Mouse (Mus musculus) lung, postnatal 25 days (tissue): Measurements from ENCODE around the gene Cdipt.

ENCODE experiments used
- DNase-seq: peaks from one replicate; pipeline ENCODE4 v3.0.0; 2022; ENCODE audit warnings: low spot score

Cdipt gene

DNA sequence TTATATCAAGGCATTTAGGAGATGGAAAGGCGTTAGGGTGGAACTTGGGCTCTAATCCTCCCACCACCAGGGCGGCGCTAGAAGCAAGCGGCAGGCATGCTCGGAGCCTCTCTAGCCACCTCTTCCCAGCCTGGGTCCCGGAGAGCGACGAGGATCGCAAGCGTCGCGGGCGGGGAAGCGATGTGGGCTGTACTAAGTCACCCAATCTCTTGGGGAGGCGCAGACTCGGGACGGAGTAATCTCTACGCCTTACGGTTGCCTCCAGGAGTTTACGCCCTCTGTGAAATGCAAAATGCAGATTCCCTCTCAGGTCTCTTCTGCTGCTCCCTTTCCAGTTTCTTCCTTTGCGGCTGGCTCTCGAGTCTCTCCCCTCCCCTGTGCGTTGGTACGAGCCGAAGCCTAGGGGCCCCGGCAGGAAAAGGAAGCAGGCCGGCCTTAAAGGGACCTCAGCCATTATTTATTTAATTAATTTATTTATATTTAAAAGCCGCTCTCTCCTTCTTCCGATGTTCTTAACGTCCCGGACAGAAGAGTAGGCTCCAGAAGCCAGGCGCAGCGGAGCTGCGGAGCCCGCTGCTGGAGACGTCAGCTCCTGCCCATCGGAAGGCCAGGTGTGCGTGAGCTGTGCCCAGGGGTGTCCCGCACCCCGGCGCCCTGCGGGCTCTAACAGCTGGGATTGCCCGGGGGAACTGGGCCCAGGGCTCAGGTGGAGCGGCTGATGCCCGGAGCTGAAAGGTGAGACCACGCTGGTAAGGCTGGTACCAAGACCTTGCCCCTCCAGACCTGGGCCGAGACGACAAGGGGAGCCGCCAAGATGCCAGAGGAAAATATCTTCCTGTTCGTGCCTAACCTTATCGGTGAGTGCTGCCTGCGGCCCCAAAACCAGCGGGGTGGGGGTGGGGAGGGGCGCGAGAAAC, 494 bp downstream of the Cdipt start, which contains the start of gene Cdiptos:
Gene Cdiptos (minus strand): TSS at position 149 of the 917 bp plus-strand sequence.
- DNase-seq = peak; percentile 96

GRCm38 (mm10) chr7:126976878-126977459, 1.3 kb downstream of the Cdipt start:
- no peak for DNase-seq

DNA sequence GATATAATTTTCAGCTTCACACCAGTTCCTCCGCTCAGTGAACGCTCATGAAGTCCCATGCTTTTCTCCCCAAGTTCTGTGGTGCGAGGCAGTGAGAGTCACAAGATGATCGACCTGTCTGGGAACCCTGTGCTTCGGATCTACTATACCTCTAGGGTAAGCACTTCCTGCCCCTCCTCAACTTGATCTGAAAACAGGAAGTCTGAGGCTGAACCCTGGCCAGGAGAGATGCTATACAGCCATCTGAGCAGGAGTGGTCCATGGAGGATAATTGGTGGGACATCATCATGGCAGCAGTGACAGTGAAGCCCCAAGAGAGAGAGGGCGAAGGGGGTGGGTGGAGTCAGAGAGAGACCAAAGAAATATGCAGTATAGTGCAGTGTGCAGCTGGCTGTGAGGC, 3.1 kb downstream of the Cdipt start:
- no peak for DNase-seq

GRCm38 (mm10) chr7:126981601-126982000, 5.9 kb downstream of the Cdipt start:
- DNase-seq = no peak

DNA sequence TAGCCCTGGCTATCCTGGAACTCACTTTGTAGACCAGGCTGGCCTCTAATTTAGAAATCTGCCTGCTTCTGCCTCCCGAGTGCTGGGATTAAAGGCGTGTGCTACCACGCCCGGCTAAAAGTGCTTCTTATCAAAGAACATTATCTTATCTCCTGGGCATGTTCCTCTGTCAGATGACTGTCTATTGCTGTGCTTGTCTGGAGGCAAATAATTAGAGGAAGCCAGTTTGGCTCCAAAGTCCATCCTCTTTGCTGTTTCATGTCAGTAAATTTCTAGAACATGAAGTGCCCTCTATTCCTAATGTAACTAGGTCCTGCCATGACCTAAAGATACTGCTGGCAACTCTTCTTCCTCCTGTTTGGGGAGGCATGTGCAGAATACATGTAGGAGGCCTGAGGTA, 6.3 kb downstream of the Cdipt start:
- no peak for DNase-seq

GRCm38 (mm10) chr7:126983113-126983512, 7.4 kb downstream of the Cdipt start:
- no peak for DNase-seq

GRCm38 (mm10) chr7:126984667-126985444, 9.1 kb downstream of the Cdipt start:
- DNase-seq = no peak

DNA sequence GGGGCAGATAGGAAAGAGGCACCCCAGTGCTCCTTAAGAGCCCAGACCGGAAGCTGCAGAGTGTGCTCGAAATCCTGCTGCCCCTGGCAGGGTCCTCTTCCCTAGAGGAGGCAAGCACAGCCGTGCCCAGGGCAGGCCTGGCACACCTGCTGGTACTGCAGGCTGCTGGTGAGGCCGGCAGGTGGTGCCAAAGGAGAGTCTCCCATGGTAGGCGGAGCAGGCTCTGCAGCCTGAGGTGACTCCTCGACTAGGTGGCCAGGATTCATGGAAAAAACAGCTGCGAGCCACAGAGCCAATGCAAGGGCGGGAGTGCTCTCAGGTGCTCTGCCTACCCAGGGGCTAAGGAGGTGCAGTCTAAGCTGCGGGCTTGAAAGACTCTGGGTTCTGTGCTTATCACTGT, 10.6 kb downstream of the Cdipt start:
- DNase-seq = peak; percentile 32

GRCm38 (mm10) chr7:126988816-126989215, 13.1 kb downstream of the Cdipt start:
- no peak for DNase-seq

- DNase-seq = no peak
Measured at GRCm38 (mm10) chr7:126996449-126996848, 20.7 kb downstream of the Cdipt start.

DNA sequence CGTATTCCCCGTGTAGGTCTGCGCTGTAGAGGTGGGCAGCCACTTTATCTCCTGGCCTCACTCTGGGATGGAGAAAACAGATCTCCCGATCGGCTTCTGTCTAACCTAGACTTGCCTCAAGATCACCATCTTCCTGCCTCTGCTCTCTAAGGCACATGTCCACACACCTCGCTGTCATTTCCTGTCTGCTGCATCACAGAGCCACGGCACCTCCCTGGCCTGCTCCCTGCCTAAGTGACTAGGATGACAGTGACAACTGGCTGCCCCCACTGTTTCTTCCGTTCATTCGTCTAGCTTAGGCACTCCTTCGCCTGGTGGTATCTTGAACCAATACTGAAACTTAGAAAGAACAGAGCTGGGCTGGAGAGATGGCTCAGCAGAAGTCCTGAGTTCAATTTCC, 23.9 kb downstream of the Cdipt start:
- DNase-seq = no peak

GRCm38 (mm10) chr7:127003620-127004019, 27.9 kb downstream of the Cdipt start:
- no peak for DNase-seq

GRCm38 (mm10) chr7:127004122-127004875, 28.6 kb downstream of the Cdipt start:
- DNase-seq = no peak

DNA sequence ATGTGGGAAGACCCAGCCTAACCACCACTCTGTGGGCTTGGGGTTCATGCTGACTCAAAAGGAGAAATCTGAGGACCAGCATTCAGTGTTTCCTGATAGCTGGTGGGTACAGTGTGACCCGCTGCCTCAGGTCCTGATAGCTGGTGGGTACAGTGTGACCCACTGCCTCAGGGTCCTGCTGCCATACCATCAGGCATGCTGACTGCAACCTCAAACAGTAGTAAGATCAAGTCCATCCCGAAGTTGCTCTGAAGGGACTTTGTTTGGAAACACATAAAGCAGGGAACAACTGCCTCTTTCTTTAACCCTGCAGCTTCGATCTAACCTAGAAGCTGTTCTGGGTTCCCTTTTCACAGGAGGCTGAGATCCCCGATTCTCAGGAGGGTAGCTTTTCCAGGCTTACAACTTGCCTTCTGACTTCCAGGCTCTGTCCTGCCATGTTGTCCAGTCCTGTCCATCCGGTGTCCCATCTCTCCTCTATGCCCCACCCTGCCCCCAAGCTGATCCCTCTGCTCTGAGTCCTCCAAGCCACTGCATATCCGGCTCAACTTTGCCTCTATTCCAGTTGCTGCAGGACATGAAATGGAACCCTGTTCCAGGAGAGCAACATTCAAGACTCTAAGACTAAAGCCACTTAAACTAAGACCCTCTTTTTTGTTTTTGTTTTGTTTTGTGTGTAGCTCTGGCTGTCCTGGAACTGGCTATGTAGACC, 31.8 kb downstream of the Cdipt start:
- DNase-seq = no peak

GRCm38 (mm10) chr7:127008239-127009019, 32.7 kb downstream of the Cdipt start:
- peak; percentile 77 for DNase-seq

- DNase-seq = no peak
Measured at GRCm38 (mm10) chr7:127009307-127010085, 33.8 kb downstream of the Cdipt start.

DNA sequence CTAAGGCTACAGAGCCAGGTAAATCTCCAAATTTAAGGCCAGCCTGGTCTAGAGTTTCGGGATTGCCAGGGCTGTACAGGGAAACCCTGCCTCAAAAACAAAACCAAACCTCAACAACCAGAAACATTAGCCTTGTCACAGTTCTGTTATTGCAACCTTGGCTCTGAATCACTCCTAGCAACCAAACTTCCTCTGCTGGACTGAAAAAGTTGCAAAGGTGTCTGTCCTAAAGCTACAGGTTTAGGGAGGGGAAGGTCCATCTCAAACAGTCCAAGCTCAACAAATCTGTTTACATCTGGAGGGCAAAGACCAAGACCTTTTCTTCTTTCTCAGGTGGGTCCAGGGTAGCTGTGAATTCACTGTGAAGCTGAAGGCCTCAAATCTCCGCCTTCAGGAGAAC, 35.3 kb downstream of the Cdipt start:
- no peak for DNase-seq

GRCm38 (mm10) chr7:127011717-127012116, 36.0 kb downstream of the Cdipt start:
- no peak for DNase-seq

GRCm38 (mm10) chr7:127012374-127012773, 36.7 kb downstream of the Cdipt start:
- DNase-seq = no peak

GRCm38 (mm10) chr7:127012845-127013244, 37.1 kb downstream of the Cdipt start:
- no peak for DNase-seq
